ENCODE assay signal across 23 mouse cellular contexts in the genomic region with DNA sequence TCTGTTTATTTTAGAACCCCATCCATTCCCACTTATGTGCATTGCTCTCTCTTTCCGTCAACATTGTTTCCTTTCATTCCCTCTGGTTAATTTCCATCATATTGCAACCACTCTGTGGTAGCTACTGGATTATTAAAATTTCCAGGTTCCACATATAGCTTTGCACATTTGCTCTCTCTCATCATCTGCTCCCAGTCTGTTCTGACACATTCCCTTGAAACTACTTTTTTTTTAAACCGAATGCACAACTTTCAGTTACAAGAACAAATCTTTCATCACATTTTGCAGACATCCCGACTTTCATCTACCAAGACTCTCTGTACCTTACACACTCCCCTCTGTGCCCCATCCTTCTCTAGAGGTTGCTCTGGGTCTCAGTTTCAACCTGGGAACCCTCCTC. TPM values are rescaled to one million over a fixed set of nuclear protein-coding genes. Genes with fewer than 3 reads are reported as not detected.
DNase-seq lines count a peak whose midpoint lies in the region; ATAC-seq and TF ChIP-seq lines count a peak whose summit lies in the region.
"Had no signal": no experiment of that assay in that cellular context is flagged by ENCODE, and none has a peak within 500 bp of the region (broad histone marks: within the 10 kb centered on the region; RNA-seq: fewer than 3 reads in every experiment).

No protein-coding gene starts in this region.

- TF ChIP-seq POLR2A in cortical plate, adult 2 months (IDR thresholded peaks at IDR 0.05; ENCODE audit: extremely low read depth, insufficient read depth, low read length) = no peak

- ATAC-seq in hindbrain, postnatal 0 days = no peak
- ATAC-seq: forebrain, embryonic 14.5 days; forebrain, embryonic 16.5 days had no signal

- H3K27me3 ChIP-seq in hindbrain, postnatal 0 days (ENCODE audit: insufficient read depth, low read length) = no peaks in the 10 kb centered on the region
- H3K27me3 ChIP-seq: embryonic facial prominence, embryonic 13.5 days; embryonic facial prominence, embryonic 15.5 days; forebrain, embryonic 12.5 days had no signal

- 93% methylated on average over 3 of the region's 3 CpGs for WGBS in hindbrain, postnatal 0 days

- peaks cover 5% of the 10 kb centered on the region for H3K4me1 ChIP-seq in cortical plate, adult 2 months (ENCODE audit: control insufficient read depth, insufficient read depth, low read length)
- peaks cover 4% of the 10 kb centered on the region; the same call in 1 of the 2 replicates for H3K4me1 ChIP-seq in hindbrain, postnatal 0 days (ENCODE audit: insufficient read depth, low read length)
- H3K4me1 ChIP-seq: forebrain, embryonic 10.5 days; forebrain, embryonic 12.5 days had no signal

- H3K9ac ChIP-seq in hindbrain, postnatal 0 days (replicated peaks; ENCODE audit: low read length) = no peak overlapping the region
- H3K9ac ChIP-seq: embryonic facial prominence, embryonic 13.5 days; embryonic facial prominence, embryonic 15.5 days; forebrain, embryonic 12.5 days had no signal

- H3K4me3 ChIP-seq in layer of hippocampus, adult 2 months = no peak overlapping the region
- no peak overlapping the region for H3K4me3 ChIP-seq in cortical plate, adult 2 months (ENCODE audit: insufficient read depth, low read length)
- H3K4me3 ChIP-seq in hindbrain, postnatal 0 days (ENCODE audit: low read length) = no peak overlapping the region
- H3K4me3 ChIP-seq: embryonic facial prominence, embryonic 13.5 days; embryonic facial prominence, embryonic 15.5 days; erythroblast, embryonic 14.5 days; forebrain, embryonic 10.5 days; forebrain, embryonic 12.5 days had no signal

- TF ChIP-seq CTCF in layer of hippocampus, adult 2 months (conservative IDR thresholded peaks at IDR 0.05) = no peak
- no peak for TF ChIP-seq CTCF in cortical plate, adult 2 months (IDR thresholded peaks at IDR 0.05; ENCODE audit: extremely low read depth, insufficient read depth, low read length)
- no peak for TF ChIP-seq CTCF in hindbrain, postnatal 0 days (IDR thresholded peaks at IDR 0.05; ENCODE audit: low read depth)

- H3K4me2 ChIP-seq in hindbrain, postnatal 0 days (ENCODE audit: low read depth, low read length) = no peak overlapping the region
- H3K4me2 ChIP-seq: embryonic facial prominence, embryonic 13.5 days; embryonic facial prominence, embryonic 15.5 days; forebrain, embryonic 12.5 days had no signal

- DNase-seq in layer of hippocampus, adult 2 months (ENCODE audit: low spot score in 2 of 2) = no peak
- no peak for DNase-seq in layer of hippocampus, adult 8-10 months (ENCODE audit: low spot score in 2 of 2)
- DNase-seq in brain, adult 2 months (ENCODE audit: low read depth, low spot score) = peak; percentile 58
- DNase-seq in hindbrain, postnatal 0 days (ENCODE audit: low spot score) = no peak
- DNase-seq: adrenal gland, adult 2 months; adrenal gland, postnatal 10 days; adrenal gland, postnatal 25 days; cerebellum, adult 11-12 months; cerebellum, adult 2 months; cerebellum, adult 9-10 months; cerebellum, postnatal 10 days; cerebellum, postnatal 25 days; embryo, embryonic 11 days had no signal

- H3K27ac ChIP-seq in layer of hippocampus, adult 2 months = peak overlapping the region; percentile 81
- H3K27ac ChIP-seq in cortical plate, adult 2 months (ENCODE audit: insufficient read depth, low read length) = 0 out of 2 replicates have a peak overlapping the region, but pooled peaks have one; percentile 35
- H3K27ac ChIP-seq in hindbrain, postnatal 0 days = no peak overlapping the region
- H3K27ac ChIP-seq: embryonic facial prominence, embryonic 13.5 days; embryonic facial prominence, embryonic 15.5 days; forebrain, embryonic 10.5 days; forebrain, embryonic 12.5 days had no signal

- H3K36me3 ChIP-seq in hindbrain, postnatal 0 days (ENCODE audit: insufficient read depth, low read length) = no peaks in the 10 kb centered on the region
- H3K36me3 ChIP-seq: embryonic facial prominence, embryonic 13.5 days; embryonic facial prominence, embryonic 15.5 days; forebrain, embryonic 10.5 days; forebrain, embryonic 12.5 days had no signal

- H3K9me3 ChIP-seq in hindbrain, postnatal 0 days (ENCODE audit: low read length) = no peaks in the 10 kb centered on the region
- H3K9me3 ChIP-seq: embryonic facial prominence, embryonic 13.5 days; embryonic facial prominence, embryonic 15.5 days; forebrain, embryonic 10.5 days; forebrain, embryonic 12.5 days had no signal

RNA-seq across cellular contexts. Expression of a gene that starts 13.9 kb away (rescaled TPM):
- 10 to 100 TPM; 24.4 to 28.5 TPM for total RNA-seq in layer of hippocampus, adult 2 months (2021)
- 10 to 100 TPM; 18.9 to 32.0 (median 25.5) TPM for total RNA-seq in layer of hippocampus, adult 8-10 months (2022)
- polyA plus RNA-seq in cortical plate, adult 2 months (2012; rRNA removed) = 5.0 and 6.1 TPM in 2 replicates
- 3.6 and 5.3 TPM in 2 replicates for total RNA-seq in hindbrain, postnatal 0 days (2014; rRNA removed)
- polyA plus RNA-seq in hindbrain, postnatal 0 days (2015; fragmentation: Nextera tagmentation; extraction: Ambion mirVana) = 2.9 and 3.2 TPM in 2 replicates
- total RNA-seq: MEL had no signal
- polyA plus RNA-seq: C2C12; erythroblast, embryonic 14.5 days had no signal
